Mouse (Mus musculus) heart, embryonic 15.5 days (tissue): Measurements from ENCODE around the gene Socs2. TPM values are rescaled to one million over a fixed set of nuclear protein-coding genes. Genes with fewer than 3 reads are reported as not detected.
"Not testable (repeated sequence)": the region's sequence is repeated elsewhere in the genome, so short reads cannot be mapped to it uniquely, and the experiment has no call there.

Source experiments
- ATAC-seq: fragments of 200-750 bp; cut with Nextera tagmentation; replicated peaks from 2 replicates; pipeline ENCODE4 v1.8.0; 2017; ENCODE audit warnings: low read depth, moderate TSS enrichment; ENCODE audit not compliant: insufficient number of reproducible peaks, insufficient read depth, low FRiP score
- H3K27ac ChIP-seq: fragments of 300-500 bp; sonication (generic); 2 replicates; pipeline ENCODE4 v1.5.1; 2015; ENCODE audit warnings: mild to moderate bottlenecking, inconsistent platforms
- H3K27me3 ChIP-seq: fragments of 300-500 bp; sonication (generic); 2 replicates; pipeline ENCODE4 v1.6.1; 2015; ENCODE audit warnings: inconsistent platforms
- H3K36me3 ChIP-seq: fragments of 300-500 bp; sonication (generic); 2 replicates; pipeline ENCODE4 v1.6.1; 2015; ENCODE audit warnings: mild to moderate bottlenecking, inconsistent platforms
- H3K4me1 ChIP-seq: fragments of 300-500 bp; sonication (generic); replicated peaks from 2 replicates; pipeline ENCODE4 v1.6.1; 2015; ENCODE audit warnings: inconsistent platforms
- H3K4me2 ChIP-seq: fragments of 300-500 bp; sonication (generic); 2 replicates; pipeline ENCODE4 v1.6.1; 2015; ENCODE audit warnings: inconsistent platforms, mild to moderate bottlenecking, moderate library complexity
- H3K4me3 ChIP-seq: fragments of 300-500 bp; sonication (generic); 2 replicates; pipeline ENCODE4 v1.5.1; 2015; ENCODE audit warnings: mild to moderate bottlenecking, inconsistent platforms
- H3K9ac ChIP-seq: fragments of 300-500 bp; sonication (generic); 2 replicates; pipeline ENCODE4 v1.6.1; 2015; ENCODE audit warnings: mild to moderate bottlenecking, inconsistent platforms
- H3K9me3 ChIP-seq: fragments of 300-500 bp; sonication (generic); replicated peaks from 2 replicates; pipeline ENCODE4 v1.6.1; 2016; ENCODE audit warnings: inconsistent platforms
- WGBS: fragments of 180-500 bp; shearing (Covaris S2); methylation state at CpG from one replicate; pipeline ENCODE4 v1.1.7; 2015; ENCODE audit warnings: mixed read lengths; 5-methylcytosine and 5-hydroxymethylcytosine counted together
- polyA plus RNA-seq: library from polyadenylated mRNA; unstranded; fragments of >200 nt; fragmentation: Nextera tagmentation; extraction: Ambion mirVana; gene quantifications from 2 replicates; pipeline ENCODE4 v1.2.1, GENCODE M21; 2015

The Socs2 gene
- polyA plus RNA-seq, 1 experiment from 2014 or later = 43.1 TPM

DNA sequence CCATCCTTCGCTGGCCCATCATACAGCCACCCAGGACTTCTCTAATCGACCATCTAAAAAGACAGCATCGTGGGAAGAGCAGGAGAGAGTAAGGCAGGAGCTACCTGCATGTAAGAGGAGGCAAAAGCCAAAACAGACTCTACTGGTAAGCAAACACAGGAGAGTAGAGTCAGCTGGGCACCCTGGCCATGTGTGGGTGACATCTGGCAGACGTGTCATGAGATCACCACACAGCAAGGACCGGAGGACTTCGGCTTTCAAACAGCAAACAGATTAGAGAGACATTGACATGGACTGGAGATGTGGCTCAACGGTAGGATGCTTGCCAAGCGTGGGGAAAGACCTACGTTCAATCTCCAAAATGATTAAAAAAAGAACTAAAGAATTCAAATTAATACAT is 8.5 kb downstream of the Socs2 start:
- WGBS = 64% methylated on average over 9 of the region's 9 CpGs
- Histone ChIP-seq H3K36me3 (peaks cover 5% of the 10 kb centered on the region; the same call in 1 of the 2 replicates), H3K27me3 (peaks cover 3% of the 10 kb centered on the region; the same call in 1 of the 2 replicates), H3K27ac (no peak overlapping the region), H3K4me1 (no peaks in the 10 kb centered on the region), H3K4me3 (no peak overlapping the region), H3K9ac (no peak overlapping the region), H3K4me2 (no peak overlapping the region), H3K9me3 (no peaks in the 10 kb centered on the region)
- no peak for ATAC-seq

DNA sequence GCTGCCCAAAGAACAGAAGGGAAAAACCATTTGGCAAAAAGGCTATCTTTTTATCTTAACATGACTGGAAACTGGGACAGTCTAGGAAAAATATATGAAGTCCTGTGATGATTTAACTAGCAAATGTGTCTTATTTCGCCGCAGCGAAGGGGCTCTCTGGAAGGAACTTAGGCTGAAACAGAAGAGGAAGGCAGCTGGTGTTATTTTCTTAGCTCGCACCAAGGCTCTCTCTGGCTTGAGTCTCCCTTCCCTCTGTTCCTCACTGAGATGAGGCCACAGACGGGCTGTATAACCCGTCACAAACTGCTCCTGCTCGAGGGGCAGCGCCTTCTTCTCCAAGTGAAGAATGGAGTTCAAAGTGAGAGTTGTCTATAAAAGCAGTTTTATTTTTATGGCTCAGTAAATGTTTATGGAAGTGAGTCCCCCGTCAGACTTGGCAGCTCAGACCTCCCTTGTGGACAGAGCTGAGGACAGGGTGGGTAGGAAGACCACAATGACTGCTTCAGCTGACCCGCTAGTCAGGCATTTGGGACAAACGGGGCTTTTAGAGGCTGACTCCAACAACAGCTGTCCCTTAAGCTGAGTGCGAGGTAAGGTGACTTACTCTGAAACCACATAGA is 9.3 kb downstream of the Socs2 start:
- ATAC-seq = no peak
- no peak overlapping the region for H3K9ac ChIP-seq
- WGBS = 72% methylated on average over 12 of the region's 12 CpGs
- H3K9me3 ChIP-seq = no peaks in the 10 kb centered on the region
- H3K27ac ChIP-seq = no peak overlapping the region
- H3K36me3 ChIP-seq = peaks cover 5% of the 10 kb centered on the region; the same call in 1 of the 2 replicates
- no peak overlapping the region for H3K4me2 ChIP-seq
- peaks cover 3% of the 10 kb centered on the region; the same call in 1 of the 2 replicates for H3K27me3 ChIP-seq
- no peak overlapping the region for H3K4me3 ChIP-seq
- H3K4me1 ChIP-seq = no peaks in the 10 kb centered on the region

DNA sequence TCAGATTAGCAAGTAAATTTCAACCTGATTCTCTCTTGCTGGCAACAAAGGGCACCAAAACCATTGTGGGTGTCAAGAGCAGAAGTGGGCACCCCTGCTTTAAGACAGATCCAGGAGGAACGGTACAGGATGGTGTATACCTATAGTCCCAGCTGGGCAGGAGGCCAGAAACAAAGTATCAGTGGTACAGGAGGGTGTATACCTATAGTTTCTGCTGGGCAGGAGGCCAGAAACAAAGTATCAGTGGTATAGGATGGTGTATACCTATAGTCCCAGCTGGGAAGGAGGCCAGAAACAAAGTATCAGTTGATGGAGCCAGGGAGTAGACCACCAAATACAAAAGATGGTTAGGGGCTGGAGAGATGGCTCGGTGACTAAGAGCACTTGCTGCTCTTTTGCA is 12.2 kb downstream of the Socs2 start:
- Histone ChIP-seq H3K27me3 (peaks cover 3% of the 10 kb centered on the region; the same call in 1 of the 2 replicates), H3K27ac (no peak overlapping the region), H3K4me1 (peaks cover 2% of the 10 kb centered on the region; the same call in 1 of the 2 replicates), H3K4me3 (no peak overlapping the region), H3K9me3 (no peaks in the 10 kb centered on the region), H3K4me2 (no peak overlapping the region), H3K36me3 (no peaks in the 10 kb centered on the region), H3K9ac (no peak overlapping the region)
- 82% methylated on average over 2 of the region's 2 CpGs for WGBS
- ATAC-seq = 0 out of 2 replicates have a peak, but pooled peaks have one; percentile 18

DNA sequence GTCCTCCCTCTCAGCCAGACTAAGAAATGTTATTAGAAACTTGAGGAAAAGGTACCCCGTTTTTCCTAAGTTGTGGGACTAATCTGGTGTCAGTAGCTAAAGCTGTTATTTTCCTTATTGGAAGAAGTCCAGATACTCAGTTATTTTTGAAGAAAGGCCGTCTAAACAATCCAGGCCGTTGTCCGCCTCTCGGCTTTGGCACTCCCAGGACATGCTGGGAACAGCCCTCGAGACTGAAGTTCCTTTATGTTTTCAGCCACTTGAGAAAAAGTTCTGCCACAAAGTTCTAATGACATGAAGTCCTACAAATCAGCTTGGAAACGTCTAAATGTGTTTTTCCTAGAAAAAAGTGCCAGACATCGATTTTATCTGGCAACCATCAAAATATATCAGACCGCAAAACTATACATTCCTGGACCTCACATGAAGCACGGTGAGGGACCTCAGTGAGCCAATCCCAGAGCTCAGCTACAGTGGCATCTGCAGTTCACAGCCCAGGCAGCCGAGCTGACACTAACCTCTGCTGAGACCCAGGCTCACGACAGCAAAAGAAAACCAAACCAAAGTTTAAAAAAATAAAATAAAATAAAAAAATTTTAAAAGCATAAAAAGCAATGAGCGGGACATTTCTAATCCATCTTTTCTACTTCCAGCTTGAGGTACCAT is 17.2 kb downstream of the Socs2 start:
- WGBS = 41% methylated on average over 13 of the region's 13 CpGs
- H3K27me3 ChIP-seq = no peaks in the 10 kb centered on the region
- no peak for ATAC-seq
- peaks cover 29% of the 10 kb centered on the region for H3K4me1 ChIP-seq
- no peak overlapping the region for H3K4me2 ChIP-seq
- no peaks in the 10 kb centered on the region for H3K9me3 ChIP-seq
- no peak overlapping the region for H3K9ac ChIP-seq
- no peaks in the 10 kb centered on the region for H3K36me3 ChIP-seq
- H3K4me3 ChIP-seq = no peak overlapping the region
- no peak overlapping the region for H3K27ac ChIP-seq

DNA sequence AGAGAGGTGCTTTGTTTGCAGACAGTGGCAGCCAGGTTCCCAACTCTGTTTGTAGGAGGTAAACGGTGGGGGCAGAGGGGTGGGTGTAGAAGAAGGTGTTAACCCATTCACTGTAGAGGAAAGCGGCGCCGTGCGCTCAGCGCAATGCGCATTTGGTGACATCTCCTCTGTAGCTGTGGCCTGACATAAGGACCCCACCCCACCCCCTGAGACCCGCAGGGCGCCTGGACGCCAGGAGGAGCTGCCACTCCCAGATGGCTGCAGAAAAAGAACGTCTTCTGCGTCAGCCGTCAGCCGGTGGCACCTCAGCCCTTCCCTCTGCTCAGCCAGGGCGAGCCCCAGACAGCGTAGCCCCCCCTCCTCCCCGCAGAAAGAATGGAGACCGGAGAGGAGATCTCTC is 18.5 kb downstream of the Socs2 start:
- 4% methylated on average over 16 of the region's 18 CpGs for WGBS
- peak; percentile 53 for ATAC-seq
- Histone ChIP-seq H3K27ac (no peak overlapping the region), H3K4me2 (peak overlapping the region; percentile 88), H3K9ac (peak overlapping the region; percentile 56), H3K4me3 (peak overlapping the region; percentile 50), H3K4me1 (peaks cover 32% of the 10 kb centered on the region), H3K9me3 (no peaks in the 10 kb centered on the region), H3K27me3 (no peaks in the 10 kb centered on the region), H3K36me3 (no peaks in the 10 kb centered on the region)

DNA sequence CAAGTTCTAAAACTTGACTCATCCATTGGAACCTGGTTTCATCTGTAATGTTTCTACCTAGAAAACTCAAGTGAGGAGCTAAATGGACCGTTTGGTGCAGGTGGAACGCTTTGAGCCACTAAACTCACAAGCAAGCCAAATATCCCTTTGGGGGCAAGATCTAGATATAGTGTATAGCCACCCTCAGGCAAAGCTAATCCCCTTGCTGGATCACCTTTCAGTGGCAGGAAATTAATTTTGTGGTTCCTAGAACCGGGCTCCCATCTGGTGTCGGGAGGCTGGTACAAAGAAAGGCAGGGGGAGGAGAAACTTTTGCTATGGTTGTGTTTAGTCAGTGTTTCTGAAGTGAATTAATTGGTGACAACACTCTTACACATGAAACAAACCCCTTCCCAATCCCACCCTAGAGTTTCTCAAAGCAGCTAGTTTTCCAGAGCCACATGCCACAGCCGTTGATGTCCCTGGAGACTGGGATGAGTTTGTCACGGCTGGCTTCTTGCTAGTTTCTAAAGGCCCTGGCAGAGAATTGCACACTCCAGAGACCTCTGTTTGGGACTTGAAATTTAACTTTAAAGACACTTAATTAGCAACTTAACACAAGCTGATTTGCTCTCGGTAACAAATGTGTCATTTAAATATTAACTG is 19.7 kb downstream of the Socs2 start:
- Histone ChIP-seq H3K4me2 (no peak overlapping the region), H3K36me3 (no peaks in the 10 kb centered on the region), H3K9me3 (no peaks in the 10 kb centered on the region), H3K4me1 (peaks cover 32% of the 10 kb centered on the region), H3K4me3 (no peak overlapping the region), H3K27me3 (no peaks in the 10 kb centered on the region), H3K9ac (no peak overlapping the region), H3K27ac (no peak overlapping the region)
- ATAC-seq = no peak
- WGBS = 72% methylated on average over 7 of the region's 7 CpGs

DNA sequence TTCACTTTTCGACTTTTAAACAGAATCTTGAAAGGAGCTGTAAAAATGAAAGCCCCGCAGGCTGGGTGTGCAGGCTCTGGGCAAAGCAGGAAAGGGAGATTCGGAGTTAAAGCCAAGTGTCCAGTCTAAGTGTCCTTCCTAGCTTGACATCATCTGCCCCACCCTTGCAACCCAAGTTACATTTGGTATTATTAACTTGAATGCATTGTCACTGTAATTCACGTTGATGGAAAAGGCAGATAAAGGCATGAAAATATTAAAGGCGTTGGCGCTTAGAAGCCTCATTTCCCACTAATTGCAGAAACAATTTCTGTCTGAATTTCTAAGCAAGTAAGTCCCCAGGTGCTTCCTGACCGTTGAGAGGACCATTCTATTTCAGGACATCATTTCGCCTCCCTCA is 20.6 kb downstream of the Socs2 start:
- Histone ChIP-seq H3K4me2 (no peak overlapping the region), H3K4me3 (no peak overlapping the region), H3K9ac (no peak overlapping the region), H3K36me3 (no peaks in the 10 kb centered on the region), H3K9me3 (no peaks in the 10 kb centered on the region), H3K27ac (no peak overlapping the region), H3K4me1 (peaks cover 32% of the 10 kb centered on the region), H3K27me3 (no peaks in the 10 kb centered on the region)
- 61% methylated on average over 8 of the region's 8 CpGs for WGBS
- ATAC-seq = no peak

DNA sequence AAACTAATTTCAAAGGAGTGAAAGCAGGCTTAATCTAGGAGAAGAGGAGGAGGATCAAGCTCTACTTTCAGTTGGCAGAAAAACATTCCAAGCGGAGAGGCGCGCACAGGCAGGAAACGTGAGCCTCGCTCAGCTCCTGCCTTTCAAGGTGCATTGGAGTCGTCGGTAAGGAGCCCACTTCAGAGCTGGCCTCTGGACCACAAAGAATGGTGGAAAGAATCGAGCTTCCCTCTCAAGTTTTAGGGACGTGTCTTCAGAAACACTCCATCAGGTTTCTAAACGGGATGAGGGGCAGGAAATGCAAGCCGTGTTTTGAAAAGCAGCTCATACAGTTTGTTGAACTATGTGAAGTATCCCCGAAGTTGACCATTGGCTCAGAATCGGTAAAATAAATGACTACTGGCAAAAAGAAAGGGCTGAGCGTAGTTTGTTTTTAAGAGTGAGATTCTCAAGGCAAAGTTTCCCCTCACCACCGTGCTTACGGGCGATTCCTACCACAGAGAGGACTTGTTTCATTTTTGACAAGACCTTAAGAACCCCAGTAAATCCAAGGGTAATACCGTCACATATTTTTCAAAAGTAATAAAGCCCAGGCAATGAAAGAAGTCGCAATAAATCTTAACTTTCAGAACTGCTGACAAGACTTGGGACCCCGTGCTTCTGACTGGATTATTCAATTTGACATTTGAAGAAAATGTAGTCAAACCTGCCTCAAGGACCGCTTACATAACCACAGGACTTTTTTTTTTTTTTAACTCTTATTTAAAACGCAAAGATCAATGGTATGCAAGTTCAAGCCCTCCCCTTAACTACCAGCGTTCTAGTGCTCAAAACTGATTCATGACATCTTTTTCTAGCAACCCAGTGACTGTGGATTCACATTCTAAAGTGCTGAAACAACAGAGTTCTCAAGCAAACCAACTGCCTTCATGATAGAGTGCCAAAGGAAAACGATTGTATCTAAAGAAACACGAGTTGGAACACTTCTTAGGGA is 21.9 kb downstream of the Socs2 start:
- ATAC-seq = no peak
- no peak overlapping the region for H3K27ac ChIP-seq
- WGBS = 36% methylated on average over 25 of the region's 25 CpGs

DNA sequence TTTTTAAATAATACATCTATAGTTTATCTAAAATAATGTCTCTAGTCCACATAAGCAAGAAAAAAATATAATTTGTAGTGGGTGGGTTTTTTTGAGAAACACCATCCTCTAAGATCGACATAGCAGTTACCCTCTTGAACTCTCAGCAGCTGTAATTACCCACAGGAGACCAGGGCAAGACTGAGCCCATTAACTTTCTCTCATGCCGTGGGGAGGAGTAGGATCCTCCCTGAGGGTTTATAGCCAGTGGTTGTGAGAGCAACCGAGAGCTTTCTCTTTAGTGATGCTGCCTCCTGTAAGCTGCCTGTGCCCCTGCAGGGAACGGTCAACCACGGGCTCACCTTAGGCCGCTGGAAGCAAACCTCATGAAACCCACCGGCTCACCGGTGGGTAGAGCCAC is 24.9 kb downstream of the Socs2 start:
- H3K27me3 ChIP-seq = no peaks in the 10 kb centered on the region
- no peak overlapping the region for H3K4me3 ChIP-seq
- H3K9ac ChIP-seq = no peak overlapping the region
- H3K4me2 ChIP-seq = no peak overlapping the region
- 77% methylated on average over 8 of the region's 8 CpGs for WGBS
- ATAC-seq = no peak
- no peak overlapping the region for H3K27ac ChIP-seq
- peaks cover 22% of the 10 kb centered on the region for H3K4me1 ChIP-seq
- H3K9me3 ChIP-seq = no peaks in the 10 kb centered on the region
- H3K36me3 ChIP-seq = no peaks in the 10 kb centered on the region

More for the DNA sequence above, 21.9 kb downstream of the Socs2 start:
- H3K9ac ChIP-seq = peak overlapping the region; percentile 9; the same call in 1 of the 2 replicates
- H3K4me3 ChIP-seq = peak overlapping the region; percentile 27
- H3K4me2 ChIP-seq = peak overlapping the region; percentile 59
- H3K27me3 ChIP-seq = no peaks in the 10 kb centered on the region
- H3K4me1 ChIP-seq = peaks cover 32% of the 10 kb centered on the region
- no peaks in the 10 kb centered on the region for H3K9me3 ChIP-seq
- H3K36me3 ChIP-seq = no peaks in the 10 kb centered on the region

DNA sequence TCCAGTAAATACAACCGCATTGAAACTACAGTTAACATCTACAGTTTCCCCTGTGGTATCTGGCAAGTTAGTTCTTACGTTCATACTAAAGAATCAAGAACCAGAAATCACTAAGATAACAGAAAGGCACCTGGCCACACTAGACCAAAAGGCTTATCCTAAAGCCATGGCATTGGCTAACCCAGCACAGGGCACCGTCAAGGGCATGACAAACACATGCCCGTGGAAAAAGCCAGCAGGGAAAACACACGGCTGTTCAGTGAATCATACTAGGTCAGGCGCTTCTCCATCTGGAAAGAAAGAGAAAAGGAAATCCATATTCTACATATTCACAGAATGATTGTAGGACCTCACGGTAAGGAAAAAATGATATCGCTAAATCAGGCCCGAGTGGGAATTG is 26.1 kb downstream of the Socs2 start:
- Histone ChIP-seq H3K27me3 (no peaks in the 10 kb centered on the region), H3K4me2 (no peak overlapping the region), H3K36me3 (no peaks in the 10 kb centered on the region), H3K9ac (no peak overlapping the region), H3K4me1 (peaks cover 16% of the 10 kb centered on the region), H3K9me3 (no peaks in the 10 kb centered on the region), H3K4me3 (no peak overlapping the region), H3K27ac (no peak overlapping the region)
- WGBS = 89% methylated on average over 9 of the region's 9 CpGs
- ATAC-seq = no peak

DNA sequence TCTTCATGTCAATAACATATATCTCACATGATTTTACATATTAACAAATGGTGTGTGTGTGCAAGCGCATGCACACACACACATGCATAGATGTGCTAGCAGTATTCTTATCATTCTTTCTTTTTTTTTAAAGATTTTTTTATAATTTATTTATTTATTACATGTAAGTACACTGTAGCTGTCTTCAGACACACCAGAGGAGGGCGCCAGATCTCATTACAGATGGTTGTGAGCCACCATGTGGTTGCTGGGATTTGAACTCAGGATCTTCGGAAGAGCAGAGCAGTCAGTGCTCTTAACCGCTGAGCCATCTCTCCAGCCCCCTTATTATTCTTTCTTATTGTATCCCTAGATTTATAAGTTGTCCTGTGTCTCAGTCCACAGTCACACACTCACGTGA is 27.2 kb downstream of the Socs2 start:
- ATAC-seq = not testable (repeated sequence)

More for the DNA sequence above, 27.2 kb downstream of the Socs2 start:
- not testable (repeated sequence) for H3K4me2 ChIP-seq, H3K27me3 ChIP-seq, H3K4me1 ChIP-seq, H3K4me3 ChIP-seq, H3K9me3 ChIP-seq, H3K36me3 ChIP-seq, H3K27ac ChIP-seq, H3K9ac ChIP-seq
- 93% methylated on average over 5 of the region's 5 CpGs for WGBS
